Mouse (Mus musculus): ENCODE measurements around the gene Ubash3a.

DNA sequence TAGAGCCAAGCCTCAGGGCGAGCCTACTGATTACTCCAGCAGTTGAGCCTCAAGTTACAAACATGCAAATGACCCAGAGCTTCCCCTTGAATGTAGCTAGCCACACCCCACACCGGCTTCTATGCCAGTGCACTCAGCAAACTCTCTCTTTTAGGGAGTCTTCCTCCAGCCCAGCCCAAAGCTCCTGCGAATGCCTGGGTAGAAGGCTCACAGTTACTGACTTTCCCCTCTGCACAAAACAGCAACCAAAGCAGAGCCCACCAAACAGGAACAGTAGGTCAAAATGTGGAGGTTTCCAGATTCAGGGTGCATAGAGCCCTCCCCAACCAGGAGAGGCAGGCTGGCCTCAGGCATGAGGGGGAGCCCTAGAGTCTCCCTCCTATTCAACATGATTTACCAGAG is 57.5 kb downstream of the Ubash3a start:
- TF ChIP-seq CTCF (IDR thresholded peaks at IDR 0.05) = no peak
- no peak for TF ChIP-seq EP300 (IDR thresholded peaks at IDR 0.05)
